Mouse (Mus musculus) frontal cortex, adult (tissue): ENCODE measurements at regions not wholly inside any gene's neighbourhood (a gene's known extent, or its start where the extent isn't known, plus 50 kb on each side); places are given as distances from the start of the nearest gene placed in this dataset.

Source experiments
- ATAC-seq: cut with Nextera tagmentation; 2 replicates; pipeline ENCODE4 v1.9.2; 2017; ENCODE audit warnings: mild to moderate bottlenecking, moderate library complexity, mixed read lengths; ENCODE audit not compliant: low TSS enrichment

DNA sequence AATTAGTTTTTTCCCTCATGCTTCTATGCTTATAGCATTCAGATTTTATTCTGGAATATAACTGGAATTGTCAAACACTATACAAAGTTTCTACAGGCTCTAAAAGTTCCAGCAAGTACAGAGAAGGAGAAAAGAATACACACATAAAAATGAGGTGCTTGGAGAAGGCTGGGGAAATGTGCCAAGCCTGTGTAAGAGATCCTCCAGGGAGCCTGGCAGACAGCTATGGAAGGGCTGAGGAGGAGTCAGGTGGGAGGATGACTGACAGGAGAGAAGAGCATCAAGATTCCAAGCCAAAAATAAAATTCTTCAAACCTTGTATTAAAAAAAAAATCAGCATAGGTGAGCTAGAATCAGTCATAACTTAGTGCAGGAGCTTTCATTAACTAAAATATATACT lies 1140.3 kb downstream of the Gm9008 start:
- peak; percentile 97 for ATAC-seq

DNA sequence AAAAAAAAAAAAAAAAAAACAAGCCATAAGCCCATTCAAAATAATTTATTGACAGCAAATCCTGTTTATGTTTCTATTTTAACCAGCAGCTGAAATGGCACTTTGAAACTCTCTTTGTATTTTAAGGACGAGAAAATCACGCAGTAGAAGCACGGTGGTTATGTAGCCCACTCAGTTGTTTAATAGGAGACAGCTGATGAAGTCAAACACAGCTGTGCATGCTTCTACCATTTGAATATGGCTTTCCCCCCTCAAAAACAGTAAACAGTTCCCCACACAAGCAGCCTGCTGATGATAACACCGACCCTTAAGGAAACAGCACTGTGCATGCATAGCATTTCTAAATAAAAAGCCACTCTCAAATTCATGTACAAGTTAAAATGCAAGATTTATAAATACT lies 1156.5 kb downstream of the Gm9008 start:
- no peak for ATAC-seq
